Mouse (Mus musculus) MN1 (cell line): ENCODE results near the gene Cer1.
A peak's percentile ranks its signal among the peaks of the same experiment; 100 is the strongest.

Source experiments
- DNase-seq: peaks from one replicate; pipeline ENCODE4 v3.0.0-alpha.2; 2016; ENCODE audit warnings: low spot score

Gene Cer1

DNA sequence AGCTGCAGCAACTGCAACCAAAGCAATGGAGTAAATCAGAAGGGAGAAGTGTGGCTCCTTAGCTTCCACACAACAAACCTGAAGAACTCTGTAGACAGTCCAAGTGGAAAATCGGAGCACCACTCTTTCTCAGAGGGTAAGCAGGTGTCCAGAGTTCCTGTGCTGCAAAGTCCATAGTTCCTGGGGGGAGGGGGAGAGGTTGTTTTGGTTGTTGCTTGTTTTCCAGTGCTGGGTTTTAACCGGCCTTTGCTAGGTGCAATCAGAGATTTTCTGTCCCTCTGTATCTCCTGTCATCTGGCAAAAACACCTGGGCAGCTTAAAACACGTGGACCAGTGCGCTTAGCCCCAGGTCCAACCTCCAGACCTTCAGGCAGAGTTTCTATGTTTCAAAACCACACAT, 10.2 kb downstream of the Cer1 start:
- no peak for DNase-seq

DNA sequence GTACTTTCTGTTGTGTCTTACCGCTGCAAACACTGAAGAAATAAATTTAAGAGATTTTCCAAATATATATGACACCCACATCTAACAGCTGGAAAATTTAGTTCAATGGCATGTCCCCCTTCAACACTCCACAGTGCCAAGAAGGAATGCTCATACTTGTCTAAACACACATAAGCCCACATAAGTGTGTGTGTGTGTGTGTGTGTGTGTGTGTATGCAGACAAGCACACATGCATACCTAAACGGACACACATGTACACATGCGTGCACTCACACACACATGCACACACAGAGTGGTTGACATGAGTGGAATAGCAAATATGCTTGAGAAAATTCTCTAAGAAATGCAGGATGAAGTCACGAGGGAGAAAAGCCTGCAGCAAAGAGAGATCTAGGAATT, 12.4 kb downstream of the Cer1 start:
- no peak for DNase-seq

DNA sequence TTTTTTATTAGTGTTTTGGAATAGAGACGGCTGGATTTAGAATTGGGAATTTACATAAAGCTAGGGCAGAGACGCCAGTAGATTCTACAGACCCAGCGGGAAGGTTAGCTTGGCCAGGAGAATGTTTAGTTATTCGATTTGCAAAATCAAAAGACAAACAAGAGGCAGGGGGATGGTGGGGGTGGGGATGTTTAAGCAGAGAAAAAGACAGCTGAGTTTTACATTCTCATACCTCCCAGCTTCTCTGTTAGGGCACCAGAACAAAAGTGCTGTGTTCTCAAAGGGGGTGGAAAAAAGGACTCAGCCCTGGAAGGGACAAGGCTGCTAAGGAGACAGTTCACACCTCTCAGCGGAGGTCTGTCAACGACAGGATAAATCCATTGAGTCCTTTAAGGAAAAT, 12.8 kb downstream of the Cer1 start:
- no peak for DNase-seq

DNA sequence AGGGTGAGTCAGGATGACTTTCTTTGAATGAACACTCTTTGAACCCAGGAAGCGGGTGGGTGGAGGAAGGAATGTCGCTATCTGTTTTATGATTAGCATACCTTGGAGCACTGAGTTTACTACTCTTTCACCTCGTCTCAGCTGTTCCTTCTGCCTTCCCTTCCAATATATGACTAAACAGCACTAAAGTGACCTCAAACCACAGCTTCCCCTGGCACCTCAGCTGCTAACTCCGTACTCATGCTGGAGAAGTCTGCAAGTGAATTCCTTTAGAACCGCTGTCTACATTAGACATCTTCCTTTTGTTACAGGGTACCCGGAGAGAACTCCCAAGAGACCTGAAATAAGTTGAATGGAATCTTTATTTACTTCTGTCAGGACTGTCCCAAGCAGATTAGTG, 14.0 kb downstream of the Cer1 start:
- DNase-seq: no peak

DNA sequence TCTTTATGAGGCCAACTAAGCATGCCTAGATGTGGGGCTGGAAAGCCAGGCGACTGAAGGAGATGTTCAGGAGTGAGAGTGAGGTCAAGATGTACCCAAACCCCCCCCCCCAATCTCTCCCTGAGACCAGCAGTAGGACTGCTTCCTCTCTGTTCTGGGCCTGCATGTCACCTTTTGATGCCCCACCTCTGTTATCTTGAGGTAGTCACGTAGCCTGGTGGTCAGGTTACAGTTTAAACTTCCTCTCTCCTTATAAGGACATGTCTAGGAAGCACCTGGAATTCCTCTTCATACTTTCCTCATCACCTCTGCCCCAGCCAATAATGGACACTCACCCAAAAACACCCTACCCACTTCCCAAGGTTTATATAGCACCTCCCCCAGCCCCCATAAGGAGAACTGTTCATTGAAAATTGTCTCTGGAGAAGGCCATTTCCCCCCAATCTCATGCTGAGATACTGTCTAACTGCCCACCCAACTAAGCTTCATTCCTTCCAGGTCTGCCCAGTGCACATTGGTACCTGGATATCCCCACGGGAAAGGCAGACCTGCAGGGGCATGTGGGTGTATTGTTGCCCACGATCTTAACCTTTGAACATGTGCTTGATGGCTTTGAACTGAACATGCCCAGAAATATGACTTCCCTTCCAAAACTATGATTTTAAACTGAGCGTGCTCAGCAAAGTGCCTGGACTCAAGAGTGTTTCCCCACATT, 17.1 kb downstream of the Cer1 start:
- DNase-seq: no peak

DNA sequence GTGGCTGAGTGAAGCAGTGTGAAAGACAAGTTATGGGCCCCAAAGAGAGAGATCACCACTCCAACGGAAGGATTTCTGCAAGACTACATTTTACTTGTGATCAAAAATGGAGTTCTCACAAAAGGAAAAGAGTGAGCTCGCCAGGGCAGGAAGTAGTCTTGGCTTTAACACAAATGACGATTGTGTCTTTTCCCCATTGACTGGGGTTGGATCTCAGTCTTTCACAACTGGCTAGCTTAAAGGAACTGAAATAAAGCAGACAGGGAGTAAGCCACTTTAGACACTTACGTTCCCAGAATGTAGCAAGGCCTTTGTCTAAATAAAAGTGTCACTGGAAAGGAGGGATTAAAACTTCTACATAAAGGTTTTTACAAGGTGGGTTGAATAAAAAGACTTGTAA, 17.8 kb downstream of the Cer1 start:
- no peak for DNase-seq

DNA sequence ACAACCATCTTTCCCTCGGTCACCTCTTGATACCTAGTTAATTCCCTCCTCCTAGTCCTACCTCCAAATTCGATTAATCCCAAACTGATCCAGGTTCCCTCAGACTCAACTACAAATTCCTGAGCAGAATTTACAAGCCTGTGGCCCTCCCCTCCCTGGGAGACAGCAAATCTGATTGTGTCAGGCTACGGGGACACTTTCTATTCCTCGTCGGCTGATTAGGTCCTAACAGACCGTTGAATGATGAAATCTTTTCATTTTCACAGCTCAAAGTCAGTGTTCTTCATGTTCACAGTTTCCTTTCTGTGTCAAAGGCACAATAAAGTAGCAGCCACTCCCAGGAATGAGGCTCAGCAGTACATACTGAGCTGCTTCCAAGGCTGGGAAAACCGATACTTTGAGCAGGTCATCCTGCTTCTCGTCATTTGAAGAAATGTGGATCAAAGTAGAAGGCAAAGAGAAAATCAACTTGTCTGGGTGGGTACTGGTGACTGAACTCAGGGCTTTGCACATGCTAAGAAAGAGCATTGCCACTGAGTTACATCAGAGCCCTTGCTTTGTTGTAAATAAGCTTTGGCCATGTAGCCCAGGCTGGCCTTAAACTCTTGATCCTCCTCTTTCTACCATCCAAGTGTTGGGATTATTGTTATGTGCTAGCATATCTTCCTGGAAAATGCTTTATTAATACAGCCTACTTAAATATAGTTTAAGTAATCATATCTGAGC, 19.8 kb downstream of the Cer1 start:
- no peak for DNase-seq

DNA sequence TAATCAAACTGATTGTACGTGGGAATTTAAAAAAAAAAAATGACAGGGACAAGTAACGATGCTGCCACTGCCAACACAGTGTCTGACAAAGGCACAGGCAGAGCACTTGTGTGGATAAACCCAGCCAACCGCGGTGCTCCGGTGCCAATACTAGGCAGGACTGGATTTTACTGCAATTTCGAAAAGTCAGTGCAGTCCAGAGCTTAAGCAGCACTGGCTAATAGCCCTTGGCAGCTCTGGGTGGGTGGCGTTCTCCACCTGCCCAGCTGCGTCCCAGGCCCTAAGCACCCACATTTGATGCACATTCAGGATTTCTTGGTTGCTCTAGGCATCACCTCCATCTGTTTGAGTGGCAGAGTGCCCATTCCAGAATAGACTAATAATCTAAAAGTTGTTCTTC, 21.6 kb downstream of the Cer1 start:
- DNase-seq: no peak

DNA sequence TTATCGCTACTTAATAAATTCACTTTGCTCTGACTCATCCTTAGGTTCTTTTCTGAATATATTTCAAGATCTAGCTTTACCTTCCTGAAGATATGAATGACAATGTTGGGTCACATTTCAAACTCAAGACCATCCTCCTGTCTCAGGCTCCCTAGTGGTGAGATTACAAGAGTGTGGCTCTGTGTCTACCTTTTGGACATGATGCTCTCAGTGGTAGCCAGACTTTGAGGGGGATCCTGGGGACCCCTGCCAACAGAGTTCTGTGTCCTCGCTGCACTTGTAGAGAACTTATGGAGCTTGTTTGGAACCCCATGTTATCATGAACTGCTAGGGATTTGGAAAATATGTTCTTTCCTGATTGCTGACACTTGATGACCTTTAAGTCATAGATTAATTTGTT, 23.5 kb downstream of the Cer1 start:
- DNase-seq: no peak

DNA sequence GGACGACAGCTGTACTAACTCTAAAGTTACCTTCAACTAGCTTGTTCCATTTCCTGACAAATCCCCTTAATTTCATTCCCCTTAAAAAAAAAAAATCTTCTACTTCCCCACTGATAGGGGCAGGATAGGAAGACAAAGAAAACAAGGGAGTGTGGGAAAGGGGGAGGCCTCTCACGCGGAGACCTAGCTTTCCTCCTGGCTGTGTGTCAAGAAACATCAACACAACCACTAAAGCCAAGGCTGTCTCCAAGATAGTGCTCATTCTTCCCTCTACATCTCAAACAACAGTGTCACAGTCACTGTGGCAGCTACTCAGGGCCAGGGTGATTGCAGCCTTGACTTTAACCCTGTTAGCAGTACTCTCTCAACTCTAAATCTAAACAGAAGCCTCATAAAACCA, 24.4 kb downstream of the Cer1 start:
- no peak for DNase-seq

DNA sequence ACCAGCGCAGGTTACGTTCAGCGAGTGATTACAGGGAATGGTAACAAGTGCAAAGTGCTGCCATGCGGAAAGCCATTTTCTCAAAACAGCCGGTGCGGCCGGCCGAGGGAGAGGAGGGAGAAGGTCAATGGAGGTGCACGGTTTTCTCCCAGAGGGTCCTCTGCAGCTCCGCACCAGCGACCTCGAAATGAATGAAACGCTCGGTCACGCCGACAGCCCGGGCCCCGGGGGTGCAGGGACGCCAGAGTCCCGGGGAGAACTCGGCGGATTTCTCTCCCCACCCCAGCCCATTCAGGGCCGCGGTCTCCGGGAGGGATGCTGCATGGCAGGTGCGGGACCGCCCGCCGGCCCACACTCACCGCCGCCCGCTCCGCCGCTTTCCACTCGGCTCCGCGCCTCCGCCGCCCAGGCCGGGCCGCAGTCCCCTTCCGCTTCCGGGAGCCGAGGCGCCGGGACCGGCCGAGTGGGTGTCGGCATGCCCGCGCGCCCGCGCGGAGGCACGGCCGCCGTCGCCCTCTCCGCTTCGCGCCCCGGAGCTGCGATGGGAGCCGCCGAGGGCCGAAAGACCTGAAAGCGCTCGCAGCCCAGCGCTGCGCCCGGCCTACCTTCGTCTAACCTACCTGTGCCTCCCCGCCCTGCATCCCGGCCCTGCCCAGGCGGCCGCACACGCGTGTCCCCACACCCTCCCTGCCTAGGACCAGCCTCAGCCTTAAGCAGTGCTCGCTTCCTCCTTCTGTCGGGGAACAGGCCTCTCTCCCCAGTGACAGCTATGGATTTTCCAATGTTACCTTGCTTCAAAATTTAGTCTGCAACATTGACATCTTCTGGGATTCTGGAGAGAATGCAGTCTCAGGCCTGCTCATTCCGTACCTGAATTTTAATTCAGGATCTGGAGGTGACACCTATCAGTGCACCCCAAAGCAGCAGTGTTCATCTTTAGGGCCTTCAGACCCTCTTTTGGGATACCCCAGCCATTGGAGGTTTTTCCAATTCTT, 25.5 kb downstream of the Cer1 start, which contains the start of gene Zdhhc21:
Gene Zdhhc21, minus strand, starts transcription at position 828 of the 995 bp plus-strand sequence.
- peak; percentile 70 for DNase-seq

DNA sequence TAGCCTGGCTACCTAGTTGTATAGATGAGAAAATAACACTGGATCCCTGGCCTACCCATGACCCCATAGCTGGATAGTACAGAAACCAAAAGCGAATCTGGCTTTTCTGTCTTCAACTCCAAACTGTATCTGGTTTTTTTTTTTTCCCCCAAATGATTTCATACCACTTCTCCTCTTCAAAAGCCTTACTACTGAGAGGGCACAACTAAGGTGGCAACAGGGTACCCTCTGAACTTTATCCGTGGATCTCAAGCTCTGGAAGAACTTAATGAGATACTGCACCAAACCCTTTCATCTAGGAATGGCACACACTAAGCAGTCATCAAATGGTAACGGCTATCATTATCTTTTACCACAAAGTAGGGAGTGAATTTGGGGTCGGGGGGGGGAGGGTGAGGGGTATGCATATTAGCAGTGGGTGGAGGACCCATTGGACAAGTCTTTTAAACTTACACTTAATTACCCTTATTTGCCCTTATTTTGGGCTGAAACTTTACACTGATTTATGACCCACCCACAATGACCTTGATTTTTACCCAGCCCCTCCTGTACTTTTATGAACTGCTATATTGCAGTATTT, 26.4 kb downstream of the Cer1 start:
- DNase-seq: no peak

DNA sequence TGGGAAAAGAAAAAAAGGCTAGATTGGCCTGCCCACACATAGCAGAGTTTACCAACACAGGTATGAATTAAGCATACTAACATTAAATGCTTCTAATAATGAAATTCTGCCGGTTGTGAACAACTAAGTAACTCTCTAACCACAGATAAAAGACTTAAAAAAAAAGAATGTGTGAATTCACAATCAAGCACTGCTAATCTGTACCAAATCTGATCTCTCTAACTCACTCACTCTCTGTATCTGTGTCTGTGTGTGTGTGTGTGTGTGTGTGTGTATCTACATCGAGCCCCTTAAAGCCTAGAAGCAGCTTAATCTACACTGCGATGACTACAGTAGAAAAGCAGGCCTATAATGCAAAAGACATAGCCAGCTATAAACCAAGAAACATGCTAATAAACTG, 28.0 kb downstream of the Cer1 start:
- DNase-seq: no peak

DNA sequence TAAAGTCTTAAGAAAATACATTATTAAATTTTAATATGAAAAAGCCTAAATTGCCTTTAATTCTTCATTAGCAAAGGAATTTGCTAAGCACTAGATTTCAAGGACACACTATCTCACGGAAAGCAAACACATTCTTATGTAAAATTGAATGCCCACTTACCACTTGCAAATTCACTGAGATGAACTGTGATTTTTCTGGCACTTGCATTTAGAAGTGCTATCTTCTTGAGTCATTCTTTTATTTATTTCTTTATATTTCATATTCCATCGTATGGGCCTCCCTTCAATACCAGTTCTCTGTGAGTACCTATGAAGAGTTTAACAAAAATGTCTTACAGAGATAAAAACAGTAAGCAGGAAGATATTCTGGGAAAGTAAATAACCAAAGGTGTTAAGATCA, 31.1 kb downstream of the Cer1 start:
- no peak for DNase-seq

DNA sequence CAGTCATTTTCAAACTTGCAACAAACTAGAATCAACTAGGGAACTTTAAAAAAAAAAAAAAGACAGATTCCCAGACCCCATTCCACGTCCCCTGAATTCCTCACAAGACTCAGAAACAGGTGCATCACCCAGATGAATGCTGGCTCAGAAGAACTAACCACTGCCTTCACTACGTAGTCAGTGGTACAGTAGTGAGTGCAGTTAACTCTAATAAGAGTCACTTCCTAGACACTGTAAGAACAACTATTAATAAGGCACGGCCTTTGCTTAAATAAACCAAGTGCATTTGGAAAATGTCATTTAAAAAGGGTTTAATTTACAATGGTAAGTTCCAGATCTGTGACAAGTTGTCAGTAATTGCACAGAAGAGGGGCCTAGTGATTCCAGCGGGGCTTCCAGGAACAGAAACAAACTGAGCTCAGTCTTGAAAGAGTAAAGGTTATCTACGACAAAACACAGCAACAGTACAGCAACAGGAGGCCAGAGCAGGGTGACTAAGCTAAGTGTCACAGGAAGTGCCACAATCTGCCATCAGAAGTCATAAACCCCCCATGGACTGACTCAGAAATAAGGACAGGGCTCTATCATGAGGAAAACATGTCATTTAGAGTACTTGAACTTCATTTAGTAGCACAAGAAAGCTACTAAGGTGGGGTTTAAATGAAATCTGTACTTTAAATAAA, 36.3 kb downstream of the Cer1 start:
- DNase-seq: peak; percentile 12

DNA sequence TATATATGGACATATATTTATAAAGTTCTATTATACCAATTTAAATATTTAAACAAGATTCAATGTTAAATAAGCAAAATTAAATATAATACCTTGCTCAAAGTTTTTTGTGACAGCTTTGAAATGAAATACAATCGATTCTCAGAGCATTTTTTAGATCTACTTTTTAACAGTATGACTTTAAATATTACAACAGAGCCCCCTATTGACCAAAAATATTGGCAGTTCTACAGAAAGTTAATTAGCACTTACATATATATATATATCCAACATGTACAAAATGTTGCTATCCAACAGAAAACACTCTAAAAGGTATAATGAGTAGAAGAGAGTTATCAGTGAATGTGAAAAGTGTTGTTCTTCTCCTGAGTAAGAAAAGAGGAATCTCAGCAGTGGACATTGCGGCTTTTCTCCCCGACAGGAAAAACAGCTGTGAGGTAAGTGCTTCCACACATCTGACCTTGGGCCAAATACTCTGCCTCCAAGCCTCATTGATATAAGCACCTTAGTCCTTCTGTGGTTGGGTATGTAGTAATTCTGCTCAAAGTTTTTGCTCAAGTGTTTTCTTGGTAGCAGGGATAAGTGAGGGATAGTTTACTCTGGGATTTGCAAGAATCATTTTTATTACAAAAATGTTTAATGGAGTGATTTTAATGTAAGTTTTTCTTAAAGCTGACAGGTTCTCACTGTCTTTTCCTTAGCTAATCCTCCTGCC, 47.3 kb downstream of the Cer1 start:
- DNase-seq: peak; percentile 33
